Mouse (Mus musculus) fat pad, adult 2 months (tissue): ENCODE data around the gene Emsy.

Experiments
- DNase-seq: peaks from one replicate; pipeline ENCODE4 v3.0.0-alpha.2; 2011; ENCODE audit warnings: low read depth, low spot score; ENCODE audit errors: extremely low read depth

The Emsy gene

GRCm38 (mm10) chr7:98656531-98657221 lies at the start of gene Emsy:
Emsy (minus strand) TSS chr7:98656783.
- DNase-seq: peak; percentile 95

GRCm38 (mm10) chr7:98704276-98704675 lies 47.7 kb upstream of the Emsy start:
- no peak for DNase-seq

GRCm38 (mm10) chr7:98703365-98703881 lies 46.8 kb upstream of the Emsy start:
- DNase-seq: no peak

GRCm38 (mm10) chr7:98702283-98703240 lies 46.0 kb upstream of the Emsy start, which contains the start of gene Thap12:
Thap12 (plus strand) TSS chr7:98703103.
- DNase-seq: peak; percentile 62

- no peak for DNase-seq
These were observed 45.2 kb upstream of the Emsy start for GRCm38 (mm10) chr7:98701771-98702170.

GRCm38 (mm10) chr7:98698590-98698989 lies 42.0 kb upstream of the Emsy start:
- DNase-seq: no peak

- peak; percentile 76 for DNase-seq
These were observed 41.5 kb upstream of the Emsy start for GRCm38 (mm10) chr7:98698041-98698440.

GRCm38 (mm10) chr7:98697496-98697895 lies 40.9 kb upstream of the Emsy start:
- DNase-seq: no peak

GRCm38 (mm10) chr7:98694046-98694445 lies 37.5 kb upstream of the Emsy start:
- no peak for DNase-seq

GRCm38 (mm10) chr7:98692761-98693546 lies 36.4 kb upstream of the Emsy start:
- DNase-seq: no peak

- no peak for DNase-seq
These were observed 34.2 kb upstream of the Emsy start for GRCm38 (mm10) chr7:98690831-98691230.

- no peak for DNase-seq
These were observed 33.5 kb upstream of the Emsy start for GRCm38 (mm10) chr7:98690126-98690525.

- DNase-seq: no peak
These were observed 29.3 kb upstream of the Emsy start for GRCm38 (mm10) chr7:98685895-98686294.

- DNase-seq: no peak
These were observed 26.2 kb upstream of the Emsy start for GRCm38 (mm10) chr7:98682821-98683220.

GRCm38 (mm10) chr7:98680691-98681090 lies 24.1 kb upstream of the Emsy start:
- no peak for DNase-seq

- no peak for DNase-seq
These were observed 21.9 kb upstream of the Emsy start for GRCm38 (mm10) chr7:98678441-98678840.

- DNase-seq: peak; percentile 69
These were observed 20.9 kb upstream of the Emsy start for GRCm38 (mm10) chr7:98677511-98677910.

GRCm38 (mm10) chr7:98674344-98674743 lies 17.8 kb upstream of the Emsy start:
- DNase-seq: no peak

GRCm38 (mm10) chr7:98672241-98672955 lies 15.8 kb upstream of the Emsy start:
- DNase-seq: no peak

GRCm38 (mm10) chr7:98671416-98671815 lies 14.8 kb upstream of the Emsy start:
- no peak for DNase-seq
